Mouse (Mus musculus) hindbrain, postnatal 0 days (tissue): ENCODE results near the gene Xpo4. TPM values are rescaled to one million over a fixed set of nuclear protein-coding genes. Genes with fewer than 3 reads are reported as not detected.

Experiments
- ATAC-seq: fragments of 200-750 bp; cut with Nextera tagmentation; 2 replicates; pipeline ENCODE4 v1.8.0; 2017; ENCODE audit warnings: mild to moderate bottlenecking, moderate TSS enrichment, moderate library complexity
- DNase-seq: peaks from one replicate; pipeline ENCODE4 v3.0.0-alpha.2; 2015; ENCODE audit warnings: low spot score
- H3K27ac ChIP-seq: fragments of 300-500 bp; sonication (generic); 2 replicates; pipeline ENCODE4 v1.5.1; 2014; ENCODE audit warnings: mild to moderate bottlenecking
- H3K27me3 ChIP-seq: fragments of 300-500 bp; sonication (generic); 2 replicates; pipeline ENCODE4 v1.6.1; 2014; ENCODE audit warnings: low read length, mixed read lengths; ENCODE audit not compliant: insufficient read depth
- H3K36me3 ChIP-seq: fragments of 300-500 bp; sonication (generic); 2 replicates; pipeline ENCODE4 v1.6.1; 2014; ENCODE audit warnings: low read length, mixed read lengths; ENCODE audit not compliant: insufficient read depth
- H3K4me1 ChIP-seq: fragments of 300-500 bp; sonication (generic); 2 replicates; pipeline ENCODE4 v1.6.1; 2014; ENCODE audit warnings: antibody characterized with exemption, low read length, mixed read lengths; ENCODE audit not compliant: insufficient read depth
- H3K4me2 ChIP-seq: fragments of 300-500 bp; sonication (generic); 2 replicates; pipeline ENCODE4 v1.6.1; 2014; ENCODE audit warnings: low read depth, mild to moderate bottlenecking, low read length, moderate library complexity, mixed read lengths
- H3K4me3 ChIP-seq: fragments of 300-500 bp; sonication (generic); 2 replicates; pipeline ENCODE4 v1.5.1; 2014; ENCODE audit warnings: low read length
- H3K9ac ChIP-seq: fragments of 300-500 bp; sonication (generic); replicated peaks from 2 replicates; pipeline ENCODE4 v1.6.1; 2014; ENCODE audit warnings: mild to moderate bottlenecking, low read length, moderate library complexity, mixed read lengths
- H3K9me3 ChIP-seq: fragments of 300-500 bp; sonication (generic); 2 replicates; pipeline ENCODE4 v1.6.1; 2016; ENCODE audit warnings: low read length, mixed read lengths
- CTCF ChIP-seq: IDR thresholded peaks from 2 replicates; pipeline ENCODE4 v1.5.1; 2016; ENCODE audit warnings: antibody characterized with exemption, control low read depth, low read depth
- WGBS: fragments of 180-500 bp; shearing (Covaris S2); extraction: QIAGEN DNeasy Blood & Tissue Kit; methylation state at CpG from one replicate; pipeline ENCODE4 v1.1.7; 2014; 5-methylcytosine and 5-hydroxymethylcytosine counted together
- polyA plus RNA-seq: library from polyadenylated mRNA; unstranded; fragments of >200 nt; fragmentation: Nextera tagmentation; extraction: Ambion mirVana; gene quantifications from 2 replicates; pipeline ENCODE4 v1.2.1, GENCODE M21; 2015
- total RNA-seq: library from RNA; depleted of rRNA; stranded (reverse); fragments of >200 nt; gene quantifications from 2 replicates; pipeline ENCODE4 v1.2.3, GENCODE M21; 2014

Xpo4 gene
- total and polyA plus RNA-seq, 2 experiments from 2014 or later, result 10.1 to 12.4 TPM

- WGBS, result 90% methylated on average over 6 of the region's 6 CpGs
These were observed 99.6 kb downstream of the Xpo4 start for GRCm38 (mm10) chr14:57565626-57566025.

GRCm38 (mm10) chr14:57556922-57557321, 108.3 kb downstream of the Xpo4 start:
- no peak overlapping the region for H3K4me2 ChIP-seq
- H3K4me1 ChIP-seq, result no peaks in the 10 kb centered on the region
- ATAC-seq (no peak), DNase-seq (no peak)
- no peak for TF ChIP-seq CTCF
- no peak overlapping the region for H3K27ac ChIP-seq
- H3K9me3 ChIP-seq, result no peaks in the 10 kb centered on the region
- no peak overlapping the region for H3K4me3 ChIP-seq
- H3K27me3 ChIP-seq, result no peaks in the 10 kb centered on the region
- WGBS, result 90% methylated on average over 1 of the region's 1 CpGs
- H3K9ac ChIP-seq, result no peak overlapping the region
- no peaks in the 10 kb centered on the region for H3K36me3 ChIP-seq

More at GRCm38 (mm10) chr14:57565626-57566025, 99.6 kb downstream of the Xpo4 start:
- Histone ChIP-seq H3K9ac (no peak overlapping the region), H3K27me3 (no peaks in the 10 kb centered on the region), H3K9me3 (no peaks in the 10 kb centered on the region), H3K36me3 (no peaks in the 10 kb centered on the region), H3K4me1 (no peaks in the 10 kb centered on the region), H3K27ac (no peak overlapping the region), H3K4me3 (no peak overlapping the region), H3K4me2 (no peak overlapping the region)
- ATAC-seq (no peak), DNase-seq (no peak)
- no peak for TF ChIP-seq CTCF

- no peak overlapping the region for H3K9ac ChIP-seq
These were observed 109.7 kb downstream of the Xpo4 start for GRCm38 (mm10) chr14:57555471-57556070.

GRCm38 (mm10) chr14:57554434-57554833, 110.8 kb downstream of the Xpo4 start:
- Histone ChIP-seq H3K9ac (no peak overlapping the region), H3K36me3 (no peaks in the 10 kb centered on the region), H3K4me2 (no peak overlapping the region), H3K4me3 (no peak overlapping the region), H3K9me3 (no peaks in the 10 kb centered on the region), H3K27me3 (no peaks in the 10 kb centered on the region), H3K4me1 (no peaks in the 10 kb centered on the region), H3K27ac (no peak overlapping the region)
- no peak for TF ChIP-seq CTCF
- DNase-seq (no peak), ATAC-seq (no peak)
- WGBS, result 88% methylated on average over 5 of the region's 5 CpGs

More at GRCm38 (mm10) chr14:57555471-57556070, 109.7 kb downstream of the Xpo4 start:
- no peak overlapping the region for H3K27ac ChIP-seq
- H3K4me3 ChIP-seq, result no peak overlapping the region
- TF ChIP-seq CTCF, result no peak
- DNase-seq (no peak), ATAC-seq (no peak)
- H3K36me3 ChIP-seq, result no peaks in the 10 kb centered on the region
- H3K9me3 ChIP-seq, result no peaks in the 10 kb centered on the region
- H3K4me1 ChIP-seq, result no peaks in the 10 kb centered on the region
- no peak overlapping the region for H3K4me2 ChIP-seq
- 75% methylated on average over 7 of the region's 7 CpGs for WGBS
- no peaks in the 10 kb centered on the region for H3K27me3 ChIP-seq

GRCm38 (mm10) chr14:57552945-57553344, 112.3 kb downstream of the Xpo4 start:
- Histone ChIP-seq H3K4me3 (no peak overlapping the region), H3K9me3 (no peaks in the 10 kb centered on the region)

GRCm38 (mm10) chr14:57547062-57547461, 118.2 kb downstream of the Xpo4 start:
- Histone ChIP-seq H3K36me3 (no peaks in the 10 kb centered on the region), H3K9me3 (no peaks in the 10 kb centered on the region), H3K9ac (0 out of 2 replicates have a peak overlapping the region, but pooled peaks have one; percentile 17), H3K4me1 (no peaks in the 10 kb centered on the region), H3K27me3 (no peaks in the 10 kb centered on the region), H3K27ac (no peak overlapping the region), H3K4me2 (no peak overlapping the region), H3K4me3 (no peak overlapping the region)
- WGBS, result 83% methylated on average over 5 of the region's 5 CpGs
- ATAC-seq (no peak), DNase-seq (no peak)
- TF ChIP-seq CTCF, result no peak

More at GRCm38 (mm10) chr14:57552945-57553344, 112.3 kb downstream of the Xpo4 start:
- DNase-seq (no peak), ATAC-seq (no peak)
- Histone ChIP-seq H3K27ac (no peak overlapping the region), H3K36me3 (no peaks in the 10 kb centered on the region), H3K4me2 (no peak overlapping the region), H3K27me3 (no peaks in the 10 kb centered on the region), H3K9ac (no peak overlapping the region), H3K4me1 (no peaks in the 10 kb centered on the region)
- no peak for TF ChIP-seq CTCF

- no peaks in the 10 kb centered on the region for H3K27me3 ChIP-seq
- H3K27ac ChIP-seq, result 0 out of 2 replicates have a peak overlapping the region, but pooled peaks have one; percentile 20
- H3K9ac ChIP-seq, result 0 out of 2 replicates have a peak overlapping the region, but pooled peaks have one; percentile 17
- H3K4me2 ChIP-seq, result no peak overlapping the region
- ATAC-seq (no peak), DNase-seq (no peak)
- H3K4me1 ChIP-seq, result no peaks in the 10 kb centered on the region
- TF ChIP-seq CTCF, result no peak
- no peaks in the 10 kb centered on the region for H3K36me3 ChIP-seq
- WGBS, result 25% methylated on average over 13 of the region's 13 CpGs
- no peaks in the 10 kb centered on the region for H3K9me3 ChIP-seq
- no peak overlapping the region for H3K4me3 ChIP-seq
These were observed 118.6 kb downstream of the Xpo4 start for GRCm38 (mm10) chr14:57546557-57547021.
